Comparison of ENCODE assay signal across 8 mouse cellular contexts in the genomic region with DNA sequence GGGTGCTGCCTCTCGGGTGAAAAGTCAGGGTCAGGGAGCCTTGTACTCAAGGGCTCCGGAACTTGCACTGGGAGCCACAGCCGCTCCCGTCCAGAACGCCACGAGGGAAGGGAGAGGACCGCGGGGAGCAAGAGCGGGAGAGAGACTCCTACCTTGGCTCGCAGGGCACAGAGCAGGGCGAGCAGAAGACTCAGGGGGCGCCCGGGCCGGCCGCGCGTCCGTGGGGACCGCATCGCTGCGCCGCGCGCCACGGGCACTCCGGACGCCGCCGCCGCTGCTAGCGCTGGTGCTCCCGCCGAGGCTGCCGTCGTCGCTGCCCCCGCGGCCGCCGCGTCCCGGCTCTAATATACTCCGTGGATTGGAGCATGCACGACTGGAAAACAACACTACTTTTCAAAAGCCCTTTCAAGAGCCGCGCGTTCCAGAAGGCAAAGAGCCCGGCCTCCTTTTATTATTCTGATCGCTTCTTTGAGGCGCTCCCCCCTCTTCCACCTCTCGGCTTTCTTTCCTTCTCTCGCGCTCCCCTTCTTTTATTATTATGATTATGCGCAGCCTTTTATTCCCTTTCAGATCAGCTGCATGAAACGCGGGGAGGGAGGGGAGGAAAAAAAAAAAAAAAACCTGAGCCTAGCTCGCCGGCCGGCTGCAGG. TPM values are rescaled to one million over a fixed set of nuclear protein-coding genes. Genes with fewer than 3 reads are reported as not detected.
A peak's percentile ranks its signal among the peaks of the same experiment; 100 is the strongest.
DNase-seq lines count a peak whose midpoint lies in the region; ATAC-seq and TF ChIP-seq lines count a peak whose summit lies in the region.

A gene (minus strand): TSS at position 620 of the 650 bp plus-strand sequence.

- WGBS in liver, adult 2 months: under 1% methylated on average over 58 of the region's 59 CpGs
- under 1% methylated on average over 59 of the region's 59 CpGs for WGBS in intestine, embryonic 15.5 days
- under 1% methylated on average over 56 of the region's 59 CpGs for WGBS in liver, embryonic 11.5 days
- WGBS in neural tube, embryonic 11.5 days: under 1% methylated on average over 57 of the region's 59 CpGs

- no peak for TF ChIP-seq CTCF in liver, adult 2 months (IDR thresholded peaks at IDR 0.05; ENCODE audit: low read depth, low read length)
- TF ChIP-seq CTCF in bone marrow macrophage, adult 2 months (IDR thresholded peaks at IDR 0.05; ENCODE audit: low read depth, low read length): no peak

- TF ChIP-seq POLR2A in liver, adult 2 months (IDR thresholded peaks at IDR 0.05; ENCODE audit: extremely low read depth, insufficient read depth, low read length): no peak
- TF ChIP-seq POLR2A in bone marrow macrophage, adult 2 months (IDR thresholded peaks at IDR 0.05; ENCODE audit: borderline replicate concordance, low read depth, low read length): no peak

- peaks cover 4% of the 10 kb centered on the region for H3K4me1 ChIP-seq in liver, adult 2 months (ENCODE audit: control insufficient read depth, insufficient read depth, low read length)
- H3K4me1 ChIP-seq in bone marrow macrophage, adult 2 months (ENCODE audit: control insufficient read depth, insufficient read depth, low read length): peaks cover 17% of the 10 kb centered on the region
- peaks cover 13% of the 10 kb centered on the region; the same call in 1 of the 2 replicates for H3K4me1 ChIP-seq in intestine, embryonic 15.5 days (replicated peaks)
- no peaks in the 10 kb centered on the region; the same call in 1 of the 2 replicates for H3K4me1 ChIP-seq in liver, embryonic 11.5 days (replicated peaks; ENCODE audit: control insufficient read depth, insufficient read depth, low read length)
- peaks cover 14% of the 10 kb centered on the region for H3K4me1 ChIP-seq in neural tube, embryonic 11.5 days (ENCODE audit: control insufficient read depth, insufficient read depth, low read length)

- no peaks in the 10 kb centered on the region; the same call in 1 of the 2 replicates for H3K79me2 ChIP-seq in liver, adult 2 months (ENCODE audit: control insufficient read depth, insufficient read depth, low read length)

- no peaks in the 10 kb centered on the region for H3K27me3 ChIP-seq in liver, adult 2 months (ENCODE audit: control insufficient read depth, insufficient read depth, low read length)
- no peaks in the 10 kb centered on the region for H3K27me3 ChIP-seq in intestine, embryonic 15.5 days (replicated peaks)
- H3K27me3 ChIP-seq in liver, embryonic 11.5 days (replicated peaks; ENCODE audit: control insufficient read depth, insufficient read depth, low read length): peaks cover 52% of the 10 kb centered on the region
- peaks cover 5% of the 10 kb centered on the region; the same call in 1 of the 2 replicates for H3K27me3 ChIP-seq in neural tube, embryonic 11.5 days (ENCODE audit: control insufficient read depth, insufficient read depth, low read length)

- peak within 1 kb of the TSS; percentile 97 for H3K27ac ChIP-seq in liver, adult 2 months (replicated peaks; ENCODE audit: insufficient read depth, low read depth, low read length)
- H3K27ac ChIP-seq in bone marrow macrophage, adult 2 months (ENCODE audit: insufficient read depth, low read depth, low read length): peak within 1 kb of the TSS; percentile 32
- peak within 1 kb of the TSS; percentile 99 for H3K27ac ChIP-seq in intestine, embryonic 15.5 days
- peak within 1 kb of the TSS; percentile 72 for H3K27ac ChIP-seq in liver, embryonic 11.5 days (ENCODE audit: low read depth, low read length)
- H3K27ac ChIP-seq in neural tube, embryonic 11.5 days (ENCODE audit: low read depth, low read length): peak within 1 kb of the TSS; percentile 89

- peak within 1 kb of the TSS; percentile 81 for H3K4me3 ChIP-seq in liver, adult 2 months (ENCODE audit: insufficient read depth, low read depth, low read length)
- peak within 1 kb of the TSS; percentile 73 for H3K4me3 ChIP-seq in bone marrow macrophage, adult 2 months (ENCODE audit: insufficient read depth, low read length)
- peak within 1 kb of the TSS; percentile 65 for H3K4me3 ChIP-seq in intestine, embryonic 15.5 days (replicated peaks)
- H3K4me3 ChIP-seq in liver, embryonic 11.5 days (ENCODE audit: low read depth, low read length): peak within 1 kb of the TSS; percentile 61
- peak within 1 kb of the TSS; percentile 76 for H3K4me3 ChIP-seq in neural tube, embryonic 11.5 days (ENCODE audit: low read depth, low read length)

- peak; percentile 21 for DNase-seq in liver, adult 2 months (ENCODE audit: extremely low read depth, low read depth, low spot score)
- DNase-seq in liver: no peak
- DNase-seq in gastrocnemius, postnatal 14 days: peak; percentile 27
- DNase-seq in liver, embryonic 11.5 days (ENCODE audit: low spot score): peak; percentile 59
- DNase-seq in neural tube, embryonic 11.5 days (ENCODE audit: low spot score): peak; percentile 71
- peak; percentile 32 for DNase-seq in yolk sac, embryonic 10.5 days (ENCODE audit: low spot score)

- peak within 1 kb of the TSS; percentile 92 for H3K9ac ChIP-seq in liver, adult 2 months (ENCODE audit: low read depth, low read length)
- peak within 1 kb of the TSS; percentile 86 for H3K9ac ChIP-seq in intestine, embryonic 15.5 days
- H3K9ac ChIP-seq in liver, embryonic 11.5 days (ENCODE audit: low read depth, low read length): peak within 1 kb of the TSS; percentile 68
- H3K9ac ChIP-seq in neural tube, embryonic 11.5 days (ENCODE audit: low read length): peak within 1 kb of the TSS; percentile 70

- ATAC-seq in intestine, embryonic 15.5 days: peak; percentile 1; the same call in 1 of the 2 replicates
- no peak for ATAC-seq in liver, embryonic 11.5 days (replicated peaks; ENCODE audit: low FRiP score)
- ATAC-seq in neural tube, embryonic 11.5 days (ENCODE audit: insufficient read depth, low FRiP score, low TSS enrichment): peak; percentile 18

- H3K36me3 ChIP-seq in liver, adult 2 months (ENCODE audit: control insufficient read depth, insufficient read depth, low read length): no peaks in the 10 kb centered on the region
- H3K36me3 ChIP-seq in intestine, embryonic 15.5 days: no peaks in the 10 kb centered on the region
- H3K36me3 ChIP-seq in liver, embryonic 11.5 days (ENCODE audit: control insufficient read depth, insufficient read depth, low read length): no peaks in the 10 kb centered on the region
- H3K36me3 ChIP-seq in neural tube, embryonic 11.5 days (ENCODE audit: control insufficient read depth, insufficient read depth, low read length): no peaks in the 10 kb centered on the region

- no peaks in the 10 kb centered on the region for H3K9me3 ChIP-seq in intestine, embryonic 15.5 days
- no peaks in the 10 kb centered on the region for H3K9me3 ChIP-seq in liver, embryonic 11.5 days (ENCODE audit: control insufficient read depth, low read length)
- no peaks in the 10 kb centered on the region for H3K9me3 ChIP-seq in neural tube, embryonic 11.5 days (ENCODE audit: control insufficient read depth, low read length)

- intact Hi-C loops in gastrocnemius, postnatal 14 days (cut with DNase I; ENCODE audit: low total_unique reads): loop anchor here (5.0 to 10.0 kb wide), 3 partner anchors 121 to 829 kb away; no protein-coding TSS in a partner anchor

- peak within 1 kb of the TSS; percentile 94 for H3K4me2 ChIP-seq in intestine, embryonic 15.5 days (replicated peaks)
- peak within 1 kb of the TSS; percentile 85 for H3K4me2 ChIP-seq in liver, embryonic 11.5 days
- peak within 1 kb of the TSS; percentile 71 for H3K4me2 ChIP-seq in neural tube, embryonic 11.5 days (ENCODE audit: low read depth)

RNA-seq across cellular contexts. Expression of the gene that starts here (rescaled TPM):
- 2.2 and 3.2 TPM in 2 replicates for total RNA-seq in liver, adult 2 months (2014; rRNA removed)
- polyA plus RNA-seq in liver, adult 2 months (2012; rRNA removed): 0.58 and 0.84 TPM in 2 replicates
- 3.0 and 3.3 TPM in 2 replicates for polyA plus RNA-seq in bone marrow macrophage, adult 2 months (2012; ENCODE audit: insufficient read depth, insufficient read length, missing spikeins)
- 10 to 100 TPM in 1 of 2 experiments, 1 to 10 TPM in 1; 9.5 to 11.4 TPM for total RNA-seq in gastrocnemius, postnatal 14 days (2021)
- polyA plus RNA-seq in intestine, embryonic 15.5 days (2015; fragmentation: Nextera tagmentation; extraction: Ambion mirVana): 15.8 and 18.3 TPM in 2 replicates
- 4.6 and 4.7 TPM in 2 replicates for polyA plus RNA-seq in liver, embryonic 11.5 days (2014; fragmentation: Nextera tagmentation; extraction: Ambion mirVana)
- polyA plus RNA-seq in neural tube, embryonic 11.5 days (2014; fragmentation: Nextera tagmentation; extraction: Ambion mirVana): 24.6 and 25.6 TPM in 2 replicates

Comparison
In these comparisons a context has a peak if more than half of its experiments do, and no peak if none do; other contexts are left out.
1. H3K27ac ChIP-seq: peak in every context shown above with its lines; median percentile 99 in intestine, embryonic 15.5 days; 97 in liver, adult 2 months; 89 in neural tube, embryonic 11.5 days; 72 in liver, embryonic 11.5 days; 32 in bone marrow macrophage, adult 2 months.